Mouse (Mus musculus) ES-CJ7 (cell line): ENCODE measurements around the gene Ube2dnl1.

Experiments
- DNase-seq: peaks from one replicate; pipeline ENCODE4 v3.0.0; 2011; ENCODE audit warnings: low read depth, low spot score

The Ube2dnl1 gene

DNA sequence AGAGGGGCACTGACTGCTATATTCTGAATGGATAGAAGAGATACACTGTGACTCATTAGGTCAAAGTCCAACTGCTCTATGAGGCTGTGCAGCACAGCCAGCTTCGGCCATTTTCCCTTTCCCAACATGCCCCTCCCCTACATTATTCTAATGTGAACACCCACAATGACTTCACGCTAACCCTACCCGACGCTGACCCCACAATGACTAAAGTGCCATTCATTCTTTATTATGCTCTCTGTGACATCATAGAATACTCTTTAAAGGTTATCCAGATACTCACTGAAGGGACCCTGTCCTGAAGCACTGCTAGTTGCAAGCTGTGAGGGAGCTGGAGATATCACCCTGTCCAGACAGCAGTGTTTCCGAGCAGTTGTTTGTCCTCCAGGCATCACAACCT, at the start of gene Ube2dnl1:
Ube2dnl1 (plus strand) TSS at position 301 of the 400 bp plus-strand sequence.
- peak; percentile 14 for DNase-seq

DNA sequence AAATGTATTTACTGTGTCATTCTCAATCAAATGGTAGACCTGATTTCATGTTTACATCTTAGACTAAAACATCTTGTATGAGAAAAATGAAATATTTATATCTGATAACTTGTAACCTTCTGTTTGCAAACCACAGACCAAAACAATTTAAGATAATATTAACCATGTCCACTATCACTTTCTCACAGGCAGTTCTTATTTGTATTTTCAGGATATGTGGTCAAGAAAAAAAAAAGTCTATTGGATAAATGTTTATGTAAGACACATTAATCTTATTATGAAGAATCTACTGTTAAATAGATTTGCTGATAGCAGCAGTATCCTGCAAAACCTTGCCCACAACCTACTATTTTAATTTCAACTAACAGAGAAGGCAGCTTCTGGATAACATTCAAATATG, 9.3 kb upstream of the Ube2dnl1 start:
- DNase-seq, result no peak

DNA sequence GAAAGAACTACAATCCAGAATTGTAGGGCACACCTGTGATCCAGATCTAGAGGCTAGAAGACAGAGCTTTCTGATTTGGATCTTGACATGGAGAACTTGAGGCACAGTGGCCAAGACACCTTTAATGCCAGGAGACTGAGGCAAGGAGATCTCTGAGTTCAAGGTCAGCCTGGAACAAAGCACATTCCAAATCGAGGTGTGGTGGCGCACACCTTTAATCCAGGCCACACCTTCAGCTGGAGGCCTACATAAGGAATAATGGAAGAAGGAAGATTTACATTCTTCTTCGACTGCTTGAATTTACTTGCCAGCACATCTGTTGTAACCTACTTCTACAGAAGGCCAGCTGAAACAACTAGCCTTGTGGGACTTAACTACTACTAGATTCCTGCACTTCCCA, 7.3 kb upstream of the Ube2dnl1 start:
- DNase-seq, result peak; percentile 60

GRCm38 (mm10) chrX:114903391-114903790, 1.4 kb upstream of the Ube2dnl1 start:
- DNase-seq, result peak; percentile 64

- peak; percentile 11 for DNase-seq
Measured at GRCm38 (mm10) chrX:114907282-114907681, 2.5 kb downstream of the Ube2dnl1 start, which contains the start of gene Ube2dnl2. Ube2dnl2 (plus strand) TSS chrX:114907582.

DNA sequence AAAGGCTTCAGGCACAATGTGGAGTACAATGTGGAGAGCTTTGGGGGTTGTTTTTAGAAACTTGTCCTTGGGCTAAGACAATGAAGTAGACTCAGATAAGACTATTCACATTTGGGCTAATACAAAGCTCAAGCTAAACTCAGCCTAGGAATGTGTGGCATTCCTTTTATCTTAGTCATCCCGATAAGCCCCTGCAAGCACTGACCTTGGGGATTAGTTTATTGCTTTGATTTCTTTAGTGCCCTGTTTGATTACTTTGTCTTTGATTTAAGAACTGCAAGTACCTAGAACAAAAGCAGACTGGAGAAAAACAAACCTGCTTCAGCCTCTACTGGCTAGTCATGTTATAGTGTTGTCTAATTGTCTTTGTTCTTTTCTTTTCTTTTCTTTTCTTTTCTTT, 50.3 kb downstream of the Ube2dnl1 start:
- peak; percentile 68 for DNase-seq
